12 mouse cellular contexts compared by ENCODE assay signal in the genomic region with DNA sequence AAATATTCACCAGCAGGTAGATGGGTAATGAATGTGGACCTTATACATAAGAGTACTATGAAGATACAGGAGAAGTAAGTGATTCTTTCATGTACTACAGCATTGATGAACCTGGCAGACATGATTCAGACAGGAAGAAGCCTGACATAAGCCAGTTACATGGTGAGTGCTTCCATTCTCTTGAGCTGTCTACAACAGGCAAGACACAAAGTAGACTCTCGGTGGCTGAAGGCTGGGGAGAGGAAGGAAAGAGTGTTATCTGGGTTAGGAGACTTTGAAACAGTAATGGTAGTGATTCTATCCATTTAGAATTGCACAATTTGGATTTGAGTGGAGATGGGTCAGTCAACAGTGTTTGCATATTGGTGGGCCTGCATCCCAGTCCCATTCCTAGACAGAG. TPM values are rescaled to one million over a fixed set of nuclear protein-coding genes. Genes with fewer than 3 reads are reported as not detected.
DNase-seq lines count a peak whose midpoint lies in the region; ATAC-seq and TF ChIP-seq lines count a peak whose summit lies in the region.
"Had no signal": no experiment of that assay in that cellular context is flagged by ENCODE, and none has a peak within 500 bp of the region (broad histone marks: within the 10 kb centered on the region; RNA-seq: fewer than 3 reads in every experiment).

No protein-coding gene starts in this region.

- H3K4me1 ChIP-seq in heart, embryonic 16.5 days (ENCODE audit: control insufficient read depth, insufficient read depth, low read length), result peaks cover 47% of the 10 kb centered on the region
- H3K4me1 ChIP-seq in neural tube, embryonic 13.5 days (replicated peaks), result peaks cover 80% of the 10 kb centered on the region
- H3K4me1 ChIP-seq in neural tube, embryonic 15.5 days, result peaks cover 56% of the 10 kb centered on the region
- peaks cover 4% of the 10 kb centered on the region; the same call in 1 of the 2 replicates for H3K4me1 ChIP-seq in intestine, postnatal 0 days (replicated peaks; ENCODE audit: control insufficient read depth, insufficient read depth, low read length)
- peaks cover 7% of the 10 kb centered on the region for H3K4me1 ChIP-seq in stomach, postnatal 0 days (replicated peaks; ENCODE audit: control insufficient read depth, insufficient read depth)

- H3K9me3 ChIP-seq in heart, embryonic 16.5 days (replicated peaks; ENCODE audit: control insufficient read depth, low read length), result no peaks in the 10 kb centered on the region
- H3K9me3 ChIP-seq in neural tube, embryonic 13.5 days, result no peaks in the 10 kb centered on the region
- H3K9me3 ChIP-seq in neural tube, embryonic 15.5 days (replicated peaks), result no peaks in the 10 kb centered on the region
- H3K9me3 ChIP-seq in intestine, postnatal 0 days (ENCODE audit: control insufficient read depth), result no peaks in the 10 kb centered on the region
- no peaks in the 10 kb centered on the region for H3K9me3 ChIP-seq in stomach, postnatal 0 days (ENCODE audit: control insufficient read depth, low read length)
- H3K9me3 ChIP-seq: forebrain, embryonic 13.5 days; neural tube, embryonic 12.5 days had no signal

- no peak for TF ChIP-seq CTCF in intestine, postnatal 0 days (IDR thresholded peaks at IDR 0.05; ENCODE audit: low read depth)
- no peak for TF ChIP-seq CTCF in stomach, postnatal 0 days (IDR thresholded peaks at IDR 0.05; ENCODE audit: low read depth)

- no peaks in the 10 kb centered on the region for H3K36me3 ChIP-seq in heart, embryonic 16.5 days (ENCODE audit: control insufficient read depth, insufficient read depth)
- no peaks in the 10 kb centered on the region for H3K36me3 ChIP-seq in neural tube, embryonic 13.5 days
- H3K36me3 ChIP-seq in neural tube, embryonic 15.5 days, result no peaks in the 10 kb centered on the region
- no peaks in the 10 kb centered on the region for H3K36me3 ChIP-seq in intestine, postnatal 0 days (ENCODE audit: control insufficient read depth, insufficient read depth)
- no peaks in the 10 kb centered on the region for H3K36me3 ChIP-seq in stomach, postnatal 0 days (ENCODE audit: control insufficient read depth, insufficient read depth, low read length)
- H3K36me3 ChIP-seq: neural tube, embryonic 12.5 days had no signal

- no peak overlapping the region for H3K4me3 ChIP-seq in heart, embryonic 16.5 days (ENCODE audit: low read length)
- H3K4me3 ChIP-seq in neural tube, embryonic 13.5 days, result no peak overlapping the region
- no peak overlapping the region for H3K4me3 ChIP-seq in neural tube, embryonic 15.5 days (replicated peaks)
- H3K4me3 ChIP-seq in intestine, postnatal 0 days (ENCODE audit: low read depth, low read length), result no peak overlapping the region
- H3K4me3 ChIP-seq in stomach, postnatal 0 days (ENCODE audit: low read depth, low read length), result no peak overlapping the region
- H3K4me3 ChIP-seq: forebrain, embryonic 13.5 days; neural tube, embryonic 12.5 days had no signal

- no peak overlapping the region for H3K9ac ChIP-seq in heart, embryonic 16.5 days (ENCODE audit: low read length)
- no peak overlapping the region for H3K9ac ChIP-seq in neural tube, embryonic 13.5 days
- H3K9ac ChIP-seq in neural tube, embryonic 15.5 days (replicated peaks), result no peak overlapping the region; the same call in 1 of the 2 replicates
- no peak overlapping the region for H3K9ac ChIP-seq in intestine, postnatal 0 days (ENCODE audit: low read depth, low read length)
- H3K9ac ChIP-seq in stomach, postnatal 0 days (ENCODE audit: low read length), result no peak overlapping the region
- H3K9ac ChIP-seq: neural tube, embryonic 12.5 days had no signal

- 40% methylated on average over 1 of the region's 1 CpGs for WGBS in heart, embryonic 16.5 days
- whole genome bisulfite sequencing in neural tube, embryonic 13.5 days, result 81% methylated on average over 1 of the region's 1 CpGs
- WGBS in neural tube, embryonic 15.5 days, result 90% methylated on average over 1 of the region's 1 CpGs
- WGBS in intestine, postnatal 0 days, result 32% methylated on average over 1 of the region's 1 CpGs
- 65% methylated on average over 1 of the region's 1 CpGs for WGBS in stomach, postnatal 0 days

- intact Hi-C loops in heart, postnatal 10 days (cut with DNase I), result no loop called here

- H3K4me2 ChIP-seq in heart, embryonic 16.5 days (ENCODE audit: low read depth, low read length), result no peak overlapping the region
- H3K4me2 ChIP-seq in neural tube, embryonic 13.5 days, result peak overlapping the region; percentile 87; the same call in 1 of the 2 replicates
- no peak overlapping the region for H3K4me2 ChIP-seq in neural tube, embryonic 15.5 days
- H3K4me2 ChIP-seq in intestine, postnatal 0 days (replicated peaks; ENCODE audit: low read depth), result peak overlapping the region; percentile 84; the same call in 1 of the 2 replicates
- no peak overlapping the region for H3K4me2 ChIP-seq in stomach, postnatal 0 days (replicated peaks; ENCODE audit: low read depth)

- H3K27ac ChIP-seq in heart, embryonic 16.5 days (ENCODE audit: low read length), result peak overlapping the region; percentile 90
- H3K27ac ChIP-seq in neural tube, embryonic 13.5 days (replicated peaks), result 0 out of 2 replicates have a peak overlapping the region, but pooled peaks have one; percentile 94
- H3K27ac ChIP-seq in neural tube, embryonic 15.5 days (replicated peaks), result no peak overlapping the region
- H3K27ac ChIP-seq in intestine, postnatal 0 days (ENCODE audit: low read depth, low read length), result peak overlapping the region; percentile 99; the same call in 1 of the 2 replicates
- H3K27ac ChIP-seq in stomach, postnatal 0 days (replicated peaks), result peak overlapping the region; percentile 98
- H3K27ac ChIP-seq: forebrain, embryonic 13.5 days; neural tube, embryonic 12.5 days had no signal

- DNase-seq in heart, postnatal 10 days, result no peak
- no peak for DNase-seq in stomach, postnatal 0 days (ENCODE audit: low spot score)
- no peak for DNase-seq in spleen, adult 12 weeks (ENCODE audit: low spot score)
- DNase-seq in right cerebral cortex, postnatal 14 days, result no peak
- DNase-seq: right cerebral cortex, postnatal 4 days; thymus, postnatal 14 days had no signal

- no peaks in the 10 kb centered on the region for H3K27me3 ChIP-seq in heart, embryonic 16.5 days (ENCODE audit: control insufficient read depth, insufficient read depth, low read length)
- H3K27me3 ChIP-seq in neural tube, embryonic 13.5 days, result no peaks in the 10 kb centered on the region
- H3K27me3 ChIP-seq in neural tube, embryonic 15.5 days (replicated peaks), result 0 out of 2 replicates have a peak, but pooled peaks cover 3% of the 10 kb centered on the region
- H3K27me3 ChIP-seq in intestine, postnatal 0 days (replicated peaks; ENCODE audit: control insufficient read depth, insufficient read depth, low read length), result no peaks in the 10 kb centered on the region
- H3K27me3 ChIP-seq in stomach, postnatal 0 days (ENCODE audit: control insufficient read depth, insufficient read depth, low read length), result no peaks in the 10 kb centered on the region
- H3K27me3 ChIP-seq: forebrain, embryonic 13.5 days; neural tube, embryonic 12.5 days had no signal

- no peak for ATAC-seq in heart, embryonic 16.5 days (replicated peaks; ENCODE audit: extremely low read depth, insufficient read depth, low FRiP score)
- ATAC-seq in neural tube, embryonic 13.5 days (ENCODE audit: low read depth), result no peak
- ATAC-seq in neural tube, embryonic 15.5 days (ENCODE audit: low FRiP score), result no peak
- ATAC-seq in intestine, postnatal 0 days, result no peak
- ATAC-seq in stomach, postnatal 0 days (ENCODE audit: low FRiP score, low TSS enrichment), result no peak
- ATAC-seq: forebrain, embryonic 13.5 days had no signal

- no peak for TF ChIP-seq EP300 in stomach, postnatal 0 days (optimal IDR thresholded peaks at IDR 0.05)

RNA-seq across cellular contexts. Expression of gene Ier2, which starts 3.7 kb away (rescaled TPM):
- 43.0 and 43.3 TPM in 2 replicates for polyA plus RNA-seq in heart, embryonic 16.5 days (2015; fragmentation: Nextera tagmentation; extraction: Ambion mirVana)
- 10 to 100 TPM; 30.8 to 31.4 TPM for total RNA-seq in heart, postnatal 10 days (2021)
- 32.5 and 37.7 TPM in 2 replicates for polyA plus RNA-seq in neural tube, embryonic 13.5 days (2015; fragmentation: Nextera tagmentation; extraction: Ambion mirVana)
- 20.3 and 33.1 TPM in 2 replicates for polyA plus RNA-seq in neural tube, embryonic 15.5 days (2015; fragmentation: Nextera tagmentation; extraction: Ambion mirVana)
- 77.3 and 79.4 TPM in 2 replicates for polyA plus RNA-seq in intestine, postnatal 0 days (2015; fragmentation: Nextera tagmentation; extraction: Ambion mirVana)
- polyA plus RNA-seq in stomach, postnatal 0 days (2015; fragmentation: Nextera tagmentation; extraction: Ambion mirVana), result 82.8 and 86.6 TPM in 2 replicates

RNA-seq across cellular contexts. Expression of gene Trmt1, which starts 27.2 kb away (rescaled TPM):
- 43.2 and 46.7 TPM in 2 replicates for polyA plus RNA-seq in heart, embryonic 16.5 days (2015; fragmentation: Nextera tagmentation; extraction: Ambion mirVana)
- 10 to 100 TPM; 40.3 to 40.6 TPM for total RNA-seq in heart, postnatal 10 days (2021)
- polyA plus RNA-seq in neural tube, embryonic 13.5 days (2015; fragmentation: Nextera tagmentation; extraction: Ambion mirVana), result 53.6 and 55.5 TPM in 2 replicates
- 66.7 and 75.1 TPM in 2 replicates for polyA plus RNA-seq in neural tube, embryonic 15.5 days (2015; fragmentation: Nextera tagmentation; extraction: Ambion mirVana)
- polyA plus RNA-seq in intestine, postnatal 0 days (2015; fragmentation: Nextera tagmentation; extraction: Ambion mirVana), result 22.3 and 23.7 TPM in 2 replicates
- polyA plus RNA-seq in stomach, postnatal 0 days (2015; fragmentation: Nextera tagmentation; extraction: Ambion mirVana), result 45.1 and 49.9 TPM in 2 replicates

RNA-seq across cellular contexts. Expression of gene Nacc1, which starts 28.7 kb away (rescaled TPM):
- 11.7 and 14.4 TPM in 2 replicates for polyA plus RNA-seq in heart, embryonic 16.5 days (2015; fragmentation: Nextera tagmentation; extraction: Ambion mirVana)
- total RNA-seq in heart, postnatal 10 days (2021), result 10 to 100 TPM; 50.2 TPM
- polyA plus RNA-seq in neural tube, embryonic 13.5 days (2015; fragmentation: Nextera tagmentation; extraction: Ambion mirVana), result 14.1 and 15.1 TPM in 2 replicates
- 12.3 and 14.1 TPM in 2 replicates for polyA plus RNA-seq in neural tube, embryonic 15.5 days (2015; fragmentation: Nextera tagmentation; extraction: Ambion mirVana)
- 9.3 and 9.8 TPM in 2 replicates for polyA plus RNA-seq in intestine, postnatal 0 days (2015; fragmentation: Nextera tagmentation; extraction: Ambion mirVana)
- 6.8 and 8.3 TPM in 2 replicates for polyA plus RNA-seq in stomach, postnatal 0 days (2015; fragmentation: Nextera tagmentation; extraction: Ambion mirVana)

RNA-seq across cellular contexts. Expression of gene Lyl1, which starts 42.3 kb away (rescaled TPM):
- 10.2 and 12.0 TPM in 2 replicates for polyA plus RNA-seq in heart, embryonic 16.5 days (2015; fragmentation: Nextera tagmentation; extraction: Ambion mirVana)
- total RNA-seq in heart, postnatal 10 days (2021), result 1 to 10 TPM; 8.4 to 9.1 TPM
- polyA plus RNA-seq in neural tube, embryonic 13.5 days (2015; fragmentation: Nextera tagmentation; extraction: Ambion mirVana), result 2.8 and 3.6 TPM in 2 replicates
- 3.1 and 6.1 TPM in 2 replicates for polyA plus RNA-seq in neural tube, embryonic 15.5 days (2015; fragmentation: Nextera tagmentation; extraction: Ambion mirVana)
- polyA plus RNA-seq in intestine, postnatal 0 days (2015; fragmentation: Nextera tagmentation; extraction: Ambion mirVana), result 3.5 and 3.9 TPM in 2 replicates
- polyA plus RNA-seq in stomach, postnatal 0 days (2015; fragmentation: Nextera tagmentation; extraction: Ambion mirVana), result 4.0 and 4.3 TPM in 2 replicates

Comparison
In these comparisons a context has a peak if more than half of its experiments do, and no peak if none do; other contexts are left out.
1. H3K4me2 ChIP-seq: peak in neural tube, embryonic 13.5 days (single experiment) and intestine, postnatal 0 days (single experiment); none in heart, embryonic 16.5 days (single experiment), neural tube, embryonic 15.5 days (single experiment) and stomach, postnatal 0 days (single experiment).